Mouse (Mus musculus) spleen, adult 2 months (tissue): ENCODE measurements around the gene Myo9b.
"Not testable (repeated sequence)": the region's sequence is repeated elsewhere in the genome, so short reads cannot be mapped to it uniquely, and the experiment has no call there.

Experiments
- CTCF ChIP-seq: fragments of 200-500 bp; IDR thresholded peaks from 2 replicates; pipeline ENCODE4 v1.5.1; 2011; ENCODE audit warnings: mild to moderate bottlenecking, inconsistent platforms; ENCODE audit not compliant: insufficient read depth, insufficient read length, insufficient replicate concordance; ENCODE audit errors: extremely low read depth
- POLR2A ChIP-seq: fragments of 200-500 bp; IDR thresholded peaks from 2 replicates; pipeline ENCODE4 v1.6.1; 2011; ENCODE audit warnings: low read depth, low read length, inconsistent platforms

DNA sequence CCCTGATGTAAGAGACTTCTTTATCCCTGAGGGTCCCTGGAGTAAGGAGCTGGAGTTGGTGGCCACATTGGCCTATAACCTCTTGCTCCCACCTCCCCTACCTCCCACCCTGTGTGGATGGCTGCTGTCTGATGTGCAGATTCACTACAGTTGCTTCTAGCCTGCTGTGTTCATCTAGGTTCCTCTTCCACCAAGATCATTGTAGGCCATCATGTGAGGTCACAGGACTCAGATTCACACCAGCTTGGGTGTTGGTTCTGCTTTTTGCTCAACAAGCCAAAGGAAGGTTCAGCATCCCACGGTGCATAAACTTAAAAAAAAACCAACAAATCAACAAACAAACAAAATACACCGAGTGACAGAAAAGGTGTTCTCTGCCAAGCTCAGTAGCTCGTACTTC lies 21.4 kb downstream of the Myo9b start:
- TF ChIP-seq CTCF, POLR2A: not testable (repeated sequence)
